Mouse (Mus musculus): ENCODE results near the gene Cpa3. TPM values are rescaled to one million over a fixed set of nuclear protein-coding genes. Genes with fewer than 3 reads are reported as not detected.

Gene Cpa3
- 1.7 TPM for polyA plus RNA-seq (2014; fragmentation: Illumina TruSeq; extraction: RNeasy Lipid Tissue Mini Kit (QIAGEN cat#74804); ENCODE audit: insufficient read depth, low read depth, low replicate concordance)

DNA sequence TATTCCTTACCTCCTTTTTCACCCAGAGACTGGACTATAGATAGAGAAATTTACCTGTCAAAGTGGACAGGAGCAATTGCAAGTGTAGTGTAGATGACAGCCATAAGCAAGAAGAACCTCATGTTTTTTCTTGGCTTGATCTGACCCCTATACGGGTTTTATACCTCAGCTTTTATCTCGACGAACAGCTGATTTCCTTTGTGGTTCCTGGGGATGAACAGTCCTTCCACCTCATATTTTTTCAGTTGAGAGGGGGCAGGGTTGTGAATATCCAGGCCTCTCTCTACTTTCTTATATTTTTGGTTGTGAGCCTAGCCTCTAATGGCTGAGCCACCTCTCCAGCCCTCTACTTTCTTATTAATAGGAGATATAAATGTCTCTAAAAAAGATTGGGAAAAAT is at the start of gene Cpa3:
Cpa3 (minus strand) TSS at position 132 of the 400 bp plus-strand sequence.

DNA sequence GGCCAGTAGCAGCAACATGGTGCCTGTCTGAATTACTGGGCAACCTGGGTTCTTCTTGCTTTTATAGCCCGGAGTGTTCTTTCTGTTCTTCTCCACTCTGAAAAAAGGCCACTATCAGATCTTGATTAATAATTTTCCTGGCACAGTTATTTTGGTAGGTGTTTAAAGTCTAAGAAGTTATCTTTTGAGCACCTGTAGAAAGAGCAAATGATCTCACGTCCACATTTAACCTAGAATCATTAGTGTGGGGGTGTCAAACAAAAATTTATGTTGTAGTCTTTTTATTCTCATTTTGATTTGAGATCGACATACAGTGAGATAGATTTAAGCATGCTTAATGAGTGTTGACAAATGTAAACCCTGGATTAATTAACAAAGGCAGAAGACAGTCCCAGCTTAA is 33.7 kb upstream of the Cpa3 start, which contains the start of gene Cpb1:
Cpb1 (minus strand) TSS at position 101 of the 400 bp plus-strand sequence.

Other genes with a start within 250 kb of the Cpa3 start
- 9.3 TPM for gene Hps3, start 206.9 kb downstream of the Cpa3 start, polyA plus RNA-seq (2014; fragmentation: Illumina TruSeq; extraction: RNeasy Lipid Tissue Mini Kit (QIAGEN cat#74804); ENCODE audit: insufficient read depth, low read depth, low replicate concordance)
- 11.9 TPM for gene Hltf, start 184.4 kb downstream of the Cpa3 start, polyA plus RNA-seq (2014; fragmentation: Illumina TruSeq; extraction: RNeasy Lipid Tissue Mini Kit (QIAGEN cat#74804); ENCODE audit: insufficient read depth, low read depth, low replicate concordance)
- 140 TPM for gene Gyg, start 86.9 kb downstream of the Cpa3 start, polyA plus RNA-seq (2014; fragmentation: Illumina TruSeq; extraction: RNeasy Lipid Tissue Mini Kit (QIAGEN cat#74804); ENCODE audit: insufficient read depth, low read depth, low replicate concordance)
- gene Cpb1, start 33.6 kb upstream of the Cpa3 start, polyA plus RNA-seq (2014; fragmentation: Illumina TruSeq; extraction: RNeasy Lipid Tissue Mini Kit (QIAGEN cat#74804); ENCODE audit: insufficient read depth, low read depth, low replicate concordance): 0.64 TPM
- 0.18 TPM for gene Agtr1b, start 125.0 kb upstream of the Cpa3 start, polyA plus RNA-seq (2014; fragmentation: Illumina TruSeq; extraction: RNeasy Lipid Tissue Mini Kit (QIAGEN cat#74804); ENCODE audit: insufficient read depth, low read depth, low replicate concordance)